Mouse (Mus musculus): ENCODE results near the gene Myo16. TPM values are rescaled to one million over a fixed set of nuclear protein-coding genes. Genes with fewer than 3 reads are reported as not detected.

Gene Myo16
- total RNA-seq, 2 experiments from 2014 or later = 0.31 to 0.86 TPM

DNA sequence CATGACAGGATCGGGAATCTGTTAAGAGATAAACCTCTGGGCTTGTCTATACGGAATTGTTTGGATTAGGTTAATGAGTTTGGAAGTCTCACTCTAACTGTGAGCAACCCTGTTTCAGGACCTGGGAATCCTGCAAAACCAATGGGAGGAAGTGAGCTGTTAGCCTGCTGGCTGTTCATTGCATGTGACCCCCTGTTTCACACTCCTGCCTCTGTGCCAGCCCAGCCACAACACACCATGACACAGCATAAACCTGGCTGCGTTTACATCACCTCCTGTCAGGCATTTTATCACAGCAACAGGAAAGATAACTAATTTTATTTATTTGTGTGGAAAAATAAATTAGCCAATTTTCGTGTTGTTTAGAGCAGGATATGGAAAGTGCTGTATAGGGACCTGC lies 138.9 kb downstream of the Myo16 start:
- intact Hi-C loops (cut with DNase I) = no loop called here
- DNase-seq = no peak

DNA sequence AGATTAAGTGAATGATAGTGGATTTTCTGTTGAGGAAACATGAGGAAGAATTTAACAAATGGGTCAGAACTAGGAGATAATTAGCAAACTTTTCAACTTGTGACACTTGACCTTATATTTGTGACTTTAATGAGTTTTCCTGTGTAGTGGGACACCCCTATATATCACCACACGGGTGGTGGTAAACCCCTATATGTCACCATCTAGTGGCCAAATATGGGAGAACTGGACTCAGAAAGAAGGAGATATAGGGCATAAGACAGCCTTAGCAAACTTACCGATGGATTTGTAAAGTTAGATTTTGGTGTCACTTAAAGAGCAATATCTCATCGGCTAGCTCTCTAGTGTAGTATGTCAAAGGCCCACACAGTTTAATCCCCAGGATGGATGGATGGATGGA lies 147.1 kb downstream of the Myo16 start:
- DNase-seq = no peak

DNA sequence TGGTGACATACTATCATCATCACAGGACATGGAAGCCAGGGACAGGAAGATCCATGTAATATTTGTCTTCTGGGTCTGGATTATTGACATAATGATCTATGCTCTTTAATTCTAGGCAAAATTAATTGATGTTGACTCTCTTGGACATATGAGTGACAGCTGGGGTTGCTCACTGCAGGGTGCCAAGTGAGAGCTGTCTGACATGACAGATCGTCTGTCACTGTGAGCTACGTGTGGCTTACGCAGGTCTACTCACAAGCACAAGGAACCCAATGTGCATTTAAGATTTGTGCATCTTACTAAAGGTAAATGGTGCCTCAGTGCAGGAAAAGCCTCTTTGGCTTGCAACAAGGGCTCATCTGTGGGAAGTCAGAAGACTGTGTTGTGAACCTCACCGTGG lies 149.3 kb downstream of the Myo16 start:
- intact Hi-C loops (cut with DNase I) = loop anchor here (5.0 kb wide), 2 partner anchors 256 to 326 kb away; partner anchors contain the start of genes Abhd13 and Lig4
- DNase-seq = no peak

More for the DNA sequence above, 147.1 kb downstream of the Myo16 start:
- intact Hi-C loops (cut with DNase I) = loop anchor here (5.0 kb wide), 2 partner anchors 253 to 323 kb away; partner anchors contain the start of genes Abhd13 and Lig4

DNA sequence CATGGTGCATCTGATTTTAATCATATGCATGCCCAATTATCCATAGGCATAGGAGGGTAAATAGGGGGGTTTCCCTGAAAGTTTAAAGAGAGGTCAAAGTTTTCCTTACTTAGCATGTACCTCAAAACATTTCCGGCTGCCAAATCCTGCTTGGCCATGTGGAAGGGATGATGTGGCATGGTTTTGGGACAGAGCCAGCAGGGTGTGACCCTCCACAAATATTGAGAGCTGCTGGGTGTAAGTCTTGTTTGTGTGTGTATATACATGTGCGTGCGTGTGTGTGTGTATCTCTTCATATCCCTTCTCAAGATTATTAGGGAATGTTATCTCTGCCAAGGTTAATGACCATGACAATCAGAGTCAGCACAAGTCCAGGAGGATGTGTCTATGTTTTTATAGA lies 150.3 kb downstream of the Myo16 start:
- DNase-seq = no peak
- intact Hi-C loops (cut with DNase I) = loop anchor here (5.0 kb wide), 2 partner anchors 257 to 327 kb away; partner anchors contain the start of genes Abhd13 and Lig4

DNA sequence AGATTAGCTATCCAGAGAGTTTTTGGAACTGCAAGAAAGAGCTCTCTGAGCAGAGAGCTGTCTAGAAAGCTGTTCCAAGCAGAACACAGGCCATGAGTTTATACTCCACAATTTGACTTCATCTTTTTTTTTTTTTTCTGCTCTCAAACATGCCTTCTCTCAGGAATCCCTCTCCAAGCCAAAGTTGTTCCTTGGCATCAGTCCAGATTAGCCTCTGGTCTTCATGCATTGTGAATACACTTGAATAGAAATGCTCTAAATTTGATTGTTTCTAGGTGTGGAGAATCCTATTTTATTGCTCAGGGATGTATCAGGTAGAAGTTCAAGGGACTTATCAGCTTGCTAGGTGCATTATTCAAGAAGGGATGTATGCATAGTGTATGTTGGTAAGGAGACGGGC lies 151.0 kb downstream of the Myo16 start:
- DNase-seq = no peak
- intact Hi-C loops (cut with DNase I) = loop anchor here (5.0 kb wide), 2 partner anchors 257 to 327 kb away; partner anchors contain the start of genes Abhd13 and Lig4

DNA sequence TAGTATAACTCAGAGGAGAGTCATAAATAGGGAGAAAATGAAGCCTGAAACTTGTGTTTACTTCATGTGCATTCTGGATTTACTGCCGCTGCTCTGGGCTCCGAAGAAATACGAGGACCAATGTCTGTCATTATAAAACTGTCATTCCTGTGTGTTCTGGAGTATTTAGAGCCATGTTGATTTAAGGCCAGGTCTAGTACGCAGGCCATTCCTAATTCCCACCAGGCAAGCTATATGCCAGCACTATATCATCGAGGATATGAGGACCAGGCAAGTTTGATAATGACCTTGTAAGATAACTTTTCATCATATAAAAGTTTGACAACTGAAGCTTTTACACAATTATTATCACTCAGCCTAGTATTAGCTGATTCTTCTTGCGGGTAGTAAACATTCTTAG lies 153.6 kb downstream of the Myo16 start:
- intact Hi-C loops (cut with DNase I) = no loop called here
- no peak for DNase-seq

DNA sequence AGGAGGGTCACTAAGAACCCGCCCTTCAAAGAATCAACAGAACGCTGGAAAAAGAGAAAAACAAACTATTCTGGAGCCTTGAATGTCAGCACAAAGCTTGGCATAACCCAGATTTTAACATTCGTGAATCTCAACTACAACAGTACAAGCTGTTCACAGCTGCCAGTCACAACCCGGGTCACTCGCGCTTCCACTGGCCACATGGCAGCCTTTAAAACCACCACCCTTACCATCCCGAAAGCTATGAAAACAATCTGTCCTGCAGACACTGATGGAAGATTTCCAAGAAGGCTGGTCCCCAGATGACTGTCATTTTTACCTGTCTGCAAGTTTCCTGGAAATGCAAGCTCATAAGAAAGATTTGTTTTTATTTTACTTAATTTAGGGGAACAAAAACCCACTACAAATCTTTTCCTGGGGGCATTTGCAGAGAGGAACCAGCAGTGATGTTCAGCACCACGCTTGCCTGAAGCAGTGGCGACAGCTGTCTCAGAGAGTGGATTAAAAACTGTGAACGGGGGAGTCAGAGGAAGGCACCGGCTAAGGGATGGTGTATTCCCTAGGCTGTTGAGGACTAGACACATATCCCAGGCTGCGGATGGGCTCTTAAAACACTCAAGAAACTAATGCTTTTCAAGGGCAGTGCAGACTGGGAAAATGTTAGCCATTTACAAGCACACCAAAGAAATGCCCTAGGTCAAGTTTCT lies 154.2 kb downstream of the Myo16 start:
- DNase-seq = no peak
- intact Hi-C loops (cut with DNase I) = no loop called here

DNA sequence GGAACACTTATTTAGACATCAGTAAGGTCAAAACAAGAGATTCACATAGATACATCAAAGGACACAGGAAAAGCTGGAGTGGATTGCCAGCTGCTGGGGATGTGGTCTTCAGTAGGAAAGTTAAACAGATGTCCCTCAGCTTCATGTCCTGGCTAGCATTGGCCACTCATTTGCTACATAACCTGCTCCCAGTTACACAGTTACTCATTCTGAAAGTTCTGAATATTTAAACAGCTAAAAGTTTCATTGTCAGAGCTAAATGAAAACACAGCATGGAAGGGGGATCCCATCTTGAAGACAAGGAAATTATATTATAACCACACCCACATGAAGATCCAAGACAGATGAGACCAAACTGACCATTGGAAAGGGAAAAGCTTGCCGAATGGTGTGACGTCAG lies 156.8 kb downstream of the Myo16 start:
- intact Hi-C loops (cut with DNase I) = no loop called here
- DNase-seq = no peak

DNA sequence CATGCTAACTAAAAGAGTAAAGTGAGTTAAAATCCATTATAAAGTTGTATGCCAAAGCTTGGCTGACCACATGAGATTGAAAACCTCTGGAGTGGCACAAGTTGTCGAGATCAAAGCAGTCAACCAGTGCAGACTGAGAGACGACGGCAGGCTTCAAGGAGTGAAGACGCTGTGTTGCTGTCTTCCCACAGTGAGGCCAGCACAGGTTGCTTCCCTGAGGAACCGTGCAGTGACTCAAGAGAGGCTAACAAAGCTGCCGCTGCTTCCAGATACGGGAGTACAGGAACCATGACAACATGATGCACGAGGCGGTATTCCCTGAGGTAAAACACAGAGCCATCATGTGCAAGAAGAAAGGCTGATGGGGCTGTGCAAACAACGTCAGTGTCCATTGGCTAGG lies 158.6 kb downstream of the Myo16 start:
- intact Hi-C loops (cut with DNase I) = no loop called here
- DNase-seq = no peak

DNA sequence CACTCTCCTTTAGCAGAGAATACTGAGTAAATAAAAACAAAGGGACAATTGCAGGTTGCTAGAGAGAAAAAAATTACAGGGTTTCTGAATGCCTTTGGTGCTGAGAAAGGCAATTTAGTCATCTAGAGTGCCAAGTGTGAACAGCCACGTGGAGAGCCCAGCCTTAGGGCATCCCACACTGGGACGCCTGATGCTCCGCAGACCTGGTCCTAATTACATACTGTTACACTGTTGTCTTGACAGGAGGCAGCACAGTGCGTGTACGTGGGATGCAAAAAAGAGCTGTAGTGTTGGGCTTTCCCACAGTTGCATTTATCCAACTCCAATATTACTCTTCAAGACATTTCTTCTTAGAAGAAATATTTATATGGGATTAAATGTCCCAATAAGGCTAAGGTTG lies 162.5 kb downstream of the Myo16 start:
- no peak for DNase-seq
- intact Hi-C loops (cut with DNase I) = no loop called here

DNA sequence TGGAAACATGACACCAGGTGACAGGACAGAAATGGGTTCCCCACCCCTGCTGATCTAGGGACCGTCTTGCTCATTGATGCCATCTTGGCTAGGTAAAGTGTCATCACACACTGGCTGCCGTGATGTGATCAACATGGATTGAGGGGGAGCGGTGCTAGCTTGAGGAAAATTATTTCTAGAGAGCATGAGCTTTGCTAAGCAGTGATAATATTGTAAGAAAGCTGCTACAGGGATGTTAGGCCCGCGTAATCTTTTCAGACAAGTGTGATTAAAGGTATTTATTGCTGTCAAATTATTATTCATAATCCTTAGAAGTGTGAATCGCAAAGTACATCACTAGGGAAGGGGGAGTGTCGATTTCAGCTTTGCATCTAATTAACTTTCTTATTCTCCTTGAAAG lies 164.4 kb downstream of the Myo16 start:
- intact Hi-C loops (cut with DNase I) = no loop called here

DNA sequence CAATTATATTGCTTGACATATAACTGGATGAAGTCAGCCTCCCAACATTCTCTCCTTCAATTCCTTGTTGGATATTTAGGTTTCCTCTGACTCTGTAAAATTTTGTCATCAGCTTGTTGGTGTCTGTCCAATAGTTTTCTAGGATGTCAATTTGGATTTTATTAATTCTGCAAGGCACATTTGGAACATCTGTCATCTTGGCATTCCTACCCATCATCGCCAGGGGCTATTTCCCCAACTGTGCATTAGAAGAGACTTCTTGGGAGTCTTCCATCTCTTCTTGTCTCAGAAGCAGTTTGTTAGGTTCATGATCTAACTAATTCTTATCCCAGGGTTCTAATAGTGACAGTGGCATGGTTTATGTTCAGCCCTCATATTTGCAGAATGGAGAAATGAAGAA lies 196.7 kb downstream of the Myo16 start:
- DNase-seq = no peak
- intact Hi-C loops (cut with DNase I) = no loop called here

More for the DNA sequence above, 164.4 kb downstream of the Myo16 start:
- no peak for DNase-seq

DNA sequence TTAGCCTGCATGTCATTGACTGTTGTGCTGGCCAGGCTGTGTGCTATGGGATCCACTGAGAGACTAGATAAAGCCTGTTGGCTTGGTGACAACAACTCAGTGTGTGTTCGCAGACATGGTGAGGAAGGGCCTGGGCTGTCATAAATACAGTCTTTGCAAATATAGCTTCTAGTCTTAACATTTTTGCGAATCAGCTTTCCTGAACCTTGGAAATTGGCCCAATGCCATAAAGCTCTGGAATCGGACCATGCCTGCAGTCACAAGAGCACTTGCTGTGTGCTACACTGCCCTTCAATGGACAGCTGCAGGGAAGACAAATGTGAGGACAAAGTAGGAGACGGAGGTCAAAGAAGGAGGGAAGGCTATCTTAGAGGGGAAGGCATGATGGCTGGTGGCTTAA lies 205.0 kb downstream of the Myo16 start:
- intact Hi-C loops (cut with DNase I) = no loop called here
- DNase-seq = no peak

DNA sequence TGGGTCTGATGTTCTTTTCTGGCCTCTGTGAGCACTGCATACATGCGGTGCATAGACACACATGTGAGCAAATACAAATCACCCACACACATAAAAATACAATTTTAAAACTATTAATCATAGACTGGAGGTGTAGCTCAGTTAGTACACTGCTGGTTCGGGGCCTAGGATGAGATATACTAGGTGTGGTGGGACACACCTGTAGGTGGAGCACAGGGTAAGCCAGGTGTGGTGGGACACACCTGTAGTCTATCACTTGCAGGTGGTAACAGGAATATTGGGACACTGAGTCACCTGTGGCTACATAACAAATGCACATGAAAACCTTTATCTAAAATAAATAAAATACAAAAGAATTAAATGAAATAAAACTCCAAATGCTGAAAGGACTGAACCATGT lies 209.2 kb downstream of the Myo16 start:
- no peak for DNase-seq
- intact Hi-C loops (cut with DNase I) = no loop called here

DNA sequence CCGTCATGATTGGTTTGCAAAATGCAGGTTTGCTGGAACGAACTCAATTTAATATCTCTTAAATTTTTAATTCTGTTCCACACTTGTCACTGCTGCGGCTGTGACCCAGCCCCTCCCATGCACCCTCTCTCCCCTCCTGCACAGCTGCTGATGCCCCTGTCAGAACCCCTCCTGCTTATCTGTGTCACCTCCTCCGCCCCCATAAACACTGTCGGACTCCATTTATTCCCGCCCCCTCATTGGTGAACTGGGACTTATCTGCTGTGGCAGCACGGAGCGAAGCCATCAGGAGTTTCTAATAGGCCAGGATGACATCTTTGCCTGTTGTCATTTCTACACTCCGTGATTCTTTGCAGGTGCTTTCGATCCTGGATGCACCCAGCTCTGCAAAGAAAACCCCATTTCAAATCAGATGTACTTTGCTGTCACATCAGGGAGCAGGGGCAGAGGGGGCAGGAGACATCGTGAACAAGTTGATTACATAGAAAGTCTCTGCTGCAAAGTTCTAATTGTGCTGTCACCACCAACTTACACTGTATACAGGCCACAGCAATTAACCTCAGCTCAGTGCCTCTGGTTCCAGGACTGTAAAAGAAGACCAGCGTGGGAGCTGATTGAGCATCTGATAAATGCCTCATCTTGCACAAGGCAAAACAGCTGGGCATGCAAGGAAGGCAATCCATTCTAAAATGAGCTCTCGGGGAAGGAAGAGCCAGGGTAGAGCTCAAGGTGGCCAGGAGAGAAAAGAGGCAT lies 210.1 kb downstream of the Myo16 start:
- no peak for DNase-seq
- intact Hi-C loops (cut with DNase I) = no loop called here

DNA sequence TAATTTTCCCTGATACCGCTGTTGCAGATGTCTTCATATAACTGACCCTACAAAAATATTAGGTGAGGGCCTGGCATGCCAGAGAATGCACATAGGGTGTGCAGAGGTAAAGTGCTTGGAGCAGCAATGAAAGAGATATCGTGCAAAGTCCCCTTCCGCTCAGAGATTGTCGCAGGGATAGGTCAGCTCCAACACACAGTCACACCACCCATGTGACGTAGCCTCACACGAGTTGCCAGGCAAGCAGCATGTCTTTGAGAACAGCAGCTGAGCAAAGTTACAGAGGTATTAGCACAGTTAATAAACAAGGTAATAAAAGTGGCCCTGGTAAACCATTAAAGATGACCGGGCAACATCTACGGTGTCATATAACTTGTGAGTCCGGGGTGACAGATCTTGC lies 212.4 kb downstream of the Myo16 start:
- DNase-seq = no peak
- intact Hi-C loops (cut with DNase I) = no loop called here

DNA sequence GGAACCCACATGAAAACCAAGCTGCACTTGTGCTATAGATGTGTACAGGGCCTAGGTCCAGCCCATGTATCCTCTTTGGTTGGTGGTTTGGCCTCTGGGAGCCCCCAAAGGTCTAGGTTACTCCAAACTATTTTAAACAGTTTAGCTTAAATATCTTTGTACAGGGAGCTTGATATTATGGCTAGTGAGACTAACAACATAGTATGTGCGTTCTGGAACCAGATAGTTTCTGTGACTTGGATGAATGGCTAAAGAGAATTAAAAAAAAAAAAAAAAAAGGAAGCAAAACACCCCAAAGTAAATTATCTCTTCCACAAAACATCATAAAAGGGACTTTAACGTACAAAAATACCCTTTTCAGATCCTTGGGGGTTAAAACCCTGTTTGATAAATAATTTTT lies 218.9 kb downstream of the Myo16 start:
- intact Hi-C loops (cut with DNase I) = no loop called here
- DNase-seq = no peak

DNA sequence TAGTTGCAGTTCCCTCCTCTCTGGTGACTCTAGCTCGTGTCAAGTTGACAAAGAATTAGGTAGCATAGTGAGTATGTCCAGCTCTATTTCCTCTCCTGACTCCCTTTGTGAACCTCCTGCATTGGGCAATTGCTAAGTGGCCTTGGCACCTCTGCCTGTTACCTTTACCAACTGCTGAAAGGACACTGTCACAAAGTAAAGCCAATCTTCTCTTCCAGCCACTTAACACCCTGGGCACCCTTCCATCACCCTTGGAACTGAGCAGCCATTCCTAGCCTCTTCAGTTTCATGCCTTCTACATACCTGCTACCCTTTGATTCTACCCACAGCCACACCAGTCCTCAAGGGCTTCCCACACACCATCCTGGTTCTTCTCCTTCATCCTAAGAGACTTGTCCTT lies 233.4 kb downstream of the Myo16 start:
- intact Hi-C loops (cut with DNase I) = no loop called here
- no peak for DNase-seq

DNA sequence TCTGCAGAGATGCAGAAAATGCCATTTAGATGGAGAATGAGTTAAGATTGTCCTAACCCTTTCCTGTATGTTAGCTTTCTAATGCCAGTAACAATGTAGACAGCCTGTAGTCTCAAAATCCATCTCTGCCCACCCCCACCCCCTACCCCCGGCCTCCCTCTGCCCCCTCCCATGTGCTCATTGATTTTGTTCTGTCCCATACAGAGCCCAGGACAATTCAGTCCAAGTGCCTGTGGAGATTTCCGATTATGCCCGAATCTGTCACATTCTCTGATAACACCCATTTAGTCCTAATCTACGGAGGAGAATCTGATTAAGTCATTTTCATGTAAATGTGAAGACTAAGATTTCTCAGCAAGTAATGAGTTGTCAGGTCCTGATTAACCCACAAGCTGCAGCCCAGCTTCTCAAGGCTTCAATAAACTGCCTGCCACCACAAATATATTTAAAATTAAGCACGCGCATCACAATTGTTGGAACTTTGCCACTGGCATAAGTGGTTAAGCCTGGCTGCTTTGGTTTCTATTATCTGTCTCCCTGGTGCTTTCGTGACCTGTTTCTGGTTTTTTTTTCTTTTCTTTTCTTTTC lies 237.5 kb downstream of the Myo16 start:
- intact Hi-C loops (cut with DNase I) = no loop called here
- no peak for DNase-seq

DNA sequence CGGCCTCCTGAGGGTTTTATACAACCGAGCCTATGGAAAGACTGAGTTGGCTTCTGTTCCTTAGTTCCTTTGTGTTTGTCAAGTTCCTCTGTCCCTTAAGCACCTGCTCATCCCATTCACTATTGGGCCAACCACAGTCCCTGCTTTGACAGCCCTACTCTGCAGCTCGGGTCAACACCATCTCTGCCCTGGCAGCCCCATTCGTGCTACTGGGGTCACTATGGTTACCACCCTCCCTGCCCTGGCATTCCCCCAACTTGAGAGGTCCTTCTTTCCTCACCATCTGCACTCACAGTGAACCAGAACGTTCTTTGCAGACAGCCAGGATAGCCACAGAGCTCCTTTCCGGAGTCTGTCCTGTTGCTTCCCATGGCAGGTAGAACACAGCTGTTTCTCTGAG lies 238.2 kb downstream of the Myo16 start:
- no peak for DNase-seq
- intact Hi-C loops (cut with DNase I) = no loop called here

DNA sequence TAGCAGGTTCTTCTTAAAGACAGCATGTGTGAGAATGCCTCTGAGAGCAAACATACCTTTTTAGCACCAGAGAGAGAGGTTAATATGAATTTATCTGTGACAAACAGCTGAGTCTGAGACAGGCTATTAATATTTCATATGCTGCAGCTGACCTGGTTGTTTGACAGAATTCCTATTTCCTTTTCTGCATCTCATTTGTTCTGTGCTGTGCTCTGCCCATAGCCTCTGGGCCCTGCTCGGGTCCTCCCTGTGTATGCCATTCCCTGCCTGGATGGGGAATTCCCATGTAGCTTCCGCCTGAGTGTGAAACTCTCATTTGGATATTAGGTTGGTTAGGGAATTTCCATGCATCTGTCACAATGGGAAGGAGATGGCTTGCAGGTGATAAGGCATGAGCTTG lies 240.8 kb downstream of the Myo16 start:
- DNase-seq = no peak
- intact Hi-C loops (cut with DNase I) = no loop called here

DNA sequence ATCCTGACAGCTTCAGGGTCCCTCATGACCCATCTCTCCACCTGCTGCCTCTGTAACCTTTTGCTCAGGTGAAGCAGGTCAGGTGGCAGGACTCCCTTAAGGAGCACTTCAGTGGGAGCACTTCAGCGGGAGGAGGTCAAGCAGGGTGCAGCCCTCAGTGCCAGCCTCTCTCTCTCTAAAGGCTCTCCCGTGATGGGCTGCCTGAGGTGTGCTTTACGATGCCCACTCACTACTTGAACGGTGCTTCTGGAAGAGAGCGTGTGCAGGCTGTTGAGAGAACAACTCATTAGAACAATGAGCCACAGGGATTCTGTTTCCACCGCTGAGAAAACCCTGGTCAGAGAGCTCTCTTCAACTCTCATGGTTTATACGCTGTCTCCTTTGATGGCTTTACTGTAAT lies 241.4 kb downstream of the Myo16 start:
- no peak for DNase-seq
- intact Hi-C loops (cut with DNase I) = no loop called here

Measured in gastrocnemius, postnatal 36 days (tissue).